Mouse (Mus musculus) forebrain, embryonic 13.5 days (tissue): Measurements from ENCODE around the gene St6galnac5. TPM values are rescaled to one million over a fixed set of nuclear protein-coding genes. Genes with fewer than 3 reads are reported as not detected.

Experiments
- ATAC-seq: fragments of 200-750 bp; cut with Nextera tagmentation; 2 replicates; pipeline ENCODE4 v1.8.0; 2017
- H3K27ac ChIP-seq: fragments of 300-500 bp; sonication (generic); 2 replicates; pipeline ENCODE4 v1.5.1; 2015; ENCODE audit warnings: inconsistent platforms, mild to moderate bottlenecking, moderate library complexity
- H3K27me3 ChIP-seq: fragments of 300-500 bp; sonication (generic); 2 replicates; pipeline ENCODE4 v1.6.1; 2015; ENCODE audit warnings: mild to moderate bottlenecking, inconsistent platforms
- H3K36me3 ChIP-seq: fragments of 300-500 bp; sonication (generic); 2 replicates; pipeline ENCODE4 v1.6.1; 2015; ENCODE audit warnings: mild to moderate bottlenecking, inconsistent platforms; ENCODE audit not compliant: poor library complexity, severe bottlenecking
- H3K4me1 ChIP-seq: fragments of 300-500 bp; sonication (generic); 2 replicates; pipeline ENCODE4 v1.6.1; 2015; ENCODE audit warnings: inconsistent platforms
- H3K4me2 ChIP-seq: fragments of 300-500 bp; sonication (generic); 2 replicates; pipeline ENCODE4 v1.6.1; 2015; ENCODE audit warnings: inconsistent platforms, mild to moderate bottlenecking, moderate library complexity
- H3K4me3 ChIP-seq: fragments of 300-500 bp; sonication (generic); 2 replicates; pipeline ENCODE4 v1.5.1; 2015; ENCODE audit warnings: mild to moderate bottlenecking, inconsistent platforms
- H3K9ac ChIP-seq: fragments of 300-500 bp; sonication (generic); 2 replicates; pipeline ENCODE4 v1.6.1; 2015; ENCODE audit warnings: mild to moderate bottlenecking, inconsistent platforms
- H3K9me3 ChIP-seq: fragments of 300-500 bp; sonication (generic); replicated peaks from 2 replicates; pipeline ENCODE4 v1.6.1; 2016; ENCODE audit warnings: inconsistent platforms
- WGBS: fragments of 180-500 bp; shearing (Covaris S2); methylation state at CpG from one replicate; pipeline ENCODE4 v1.1.7; 2015; 5-methylcytosine and 5-hydroxymethylcytosine counted together
- polyA plus RNA-seq: library from polyadenylated mRNA; unstranded; fragments of >200 nt; fragmentation: Nextera tagmentation; extraction: Ambion mirVana; gene quantifications from 2 replicates; pipeline ENCODE4 v1.2.1, GENCODE M21; 2015

The St6galnac5 gene
- polyA plus RNA-seq, 1 experiment from 2014 or later: 5.7 TPM

GRCm38 (mm10) chr3:152907683-152908082 is 74.4 kb downstream of the St6galnac5 start:
- Histone ChIP-seq H3K4me3 (no peak overlapping the region), H3K27ac (no peak overlapping the region), H3K4me1 (peaks cover 4% of the 10 kb centered on the region; the same call in 1 of the 2 replicates), H3K36me3 (no peaks in the 10 kb centered on the region), H3K9ac (no peak overlapping the region), H3K9me3 (no peaks in the 10 kb centered on the region), H3K4me2 (no peak overlapping the region), H3K27me3 (no peaks in the 10 kb centered on the region)
- no peak for ATAC-seq
- WGBS: 88% methylated on average over 5 of the region's 5 CpGs

DNA sequence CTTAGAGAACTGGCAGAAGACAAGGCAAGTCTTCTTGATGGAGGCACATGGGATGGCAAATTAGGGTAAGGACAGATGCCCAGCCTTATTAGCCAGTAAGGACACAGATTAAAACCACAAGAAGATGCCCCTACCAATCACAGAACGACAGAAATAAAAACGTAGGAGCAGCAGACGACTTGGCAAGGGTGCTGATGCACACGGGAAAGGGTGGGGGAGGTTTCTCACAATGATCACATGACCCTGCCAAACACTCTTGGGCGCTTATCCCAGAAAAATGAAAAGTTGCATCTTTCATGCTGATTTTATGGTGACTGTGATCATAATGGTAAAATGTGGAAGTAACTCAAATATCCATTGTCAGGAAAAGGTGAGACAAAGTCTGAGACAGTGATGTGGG is 75.0 kb downstream of the St6galnac5 start:
- WGBS: 76% methylated on average over 5 of the region's 5 CpGs
- peaks cover 4% of the 10 kb centered on the region; the same call in 1 of the 2 replicates for H3K4me1 ChIP-seq
- H3K4me2 ChIP-seq: no peak overlapping the region
- no peak for ATAC-seq
- no peak overlapping the region for H3K4me3 ChIP-seq
- no peaks in the 10 kb centered on the region for H3K36me3 ChIP-seq
- H3K27ac ChIP-seq: no peak overlapping the region
- no peaks in the 10 kb centered on the region for H3K9me3 ChIP-seq
- no peak overlapping the region for H3K9ac ChIP-seq
- no peaks in the 10 kb centered on the region for H3K27me3 ChIP-seq

- H3K4me1 ChIP-seq: peaks cover 4% of the 10 kb centered on the region; the same call in 1 of the 2 replicates
- H3K9me3 ChIP-seq: no peaks in the 10 kb centered on the region
- no peaks in the 10 kb centered on the region for H3K27me3 ChIP-seq
- H3K4me3 ChIP-seq: no peak overlapping the region
- no peaks in the 10 kb centered on the region for H3K36me3 ChIP-seq
- 59% methylated on average over 10 of the region's 10 CpGs for WGBS
- no peak overlapping the region for H3K27ac ChIP-seq
- 0 out of 2 replicates have a peak, but pooled peaks have one; percentile 19 for ATAC-seq
- H3K9ac ChIP-seq: no peak overlapping the region
- H3K4me2 ChIP-seq: no peak overlapping the region
Observed at GRCm38 (mm10) chr3:152905800-152906199, 76.2 kb downstream of the St6galnac5 start.

- no peak for ATAC-seq
- Histone ChIP-seq H3K9ac (no peak overlapping the region), H3K27me3 (no peaks in the 10 kb centered on the region), H3K27ac (no peak overlapping the region), H3K36me3 (no peaks in the 10 kb centered on the region), H3K4me1 (peaks cover 4% of the 10 kb centered on the region; the same call in 1 of the 2 replicates), H3K9me3 (no peaks in the 10 kb centered on the region), H3K4me3 (no peak overlapping the region), H3K4me2 (no peak overlapping the region)
- 93% methylated on average over 10 of the region's 10 CpGs for WGBS
Observed at GRCm38 (mm10) chr3:152905026-152905425, 77.0 kb downstream of the St6galnac5 start.

- no peaks in the 10 kb centered on the region for H3K27me3 ChIP-seq
- no peaks in the 10 kb centered on the region for H3K4me1 ChIP-seq
- H3K9me3 ChIP-seq: no peaks in the 10 kb centered on the region
- H3K27ac ChIP-seq: no peak overlapping the region
- H3K36me3 ChIP-seq: no peaks in the 10 kb centered on the region
- WGBS: 97% methylated on average over 9 of the region's 9 CpGs
- H3K4me2 ChIP-seq: no peak overlapping the region
- H3K4me3 ChIP-seq: no peak overlapping the region
- ATAC-seq: no peak
- no peak overlapping the region for H3K9ac ChIP-seq
Observed at GRCm38 (mm10) chr3:152898906-152899305, 83.1 kb downstream of the St6galnac5 start.

DNA sequence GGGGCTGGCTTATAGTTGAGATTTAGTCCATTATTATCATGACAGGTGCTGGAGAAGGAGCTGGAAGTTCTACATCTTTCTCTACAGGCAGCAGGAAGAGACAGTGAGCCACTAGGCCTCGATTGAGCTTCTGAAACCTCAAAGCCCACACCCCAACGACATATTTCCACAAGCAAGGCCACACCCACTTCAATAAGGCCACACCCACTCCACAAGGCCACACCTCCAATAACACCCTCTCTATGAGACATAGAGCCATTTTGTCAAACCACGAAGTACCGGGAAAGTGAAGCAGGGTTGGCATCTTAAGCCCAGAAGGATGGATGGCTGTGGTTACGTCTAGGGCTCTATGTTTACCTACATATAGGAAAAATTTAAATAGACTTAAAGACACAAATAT is 84.8 kb downstream of the St6galnac5 start:
- no peak overlapping the region for H3K27ac ChIP-seq

GRCm38 (mm10) chr3:152896111-152896510 is 85.9 kb downstream of the St6galnac5 start:
- H3K27me3 ChIP-seq: no peaks in the 10 kb centered on the region

More for the DNA sequence above, 84.8 kb downstream of the St6galnac5 start:
- 92% methylated on average over 5 of the region's 5 CpGs for WGBS
- H3K9ac ChIP-seq: no peak overlapping the region
- H3K4me2 ChIP-seq: no peak overlapping the region
- H3K4me1 ChIP-seq: no peaks in the 10 kb centered on the region
- H3K4me3 ChIP-seq: no peak overlapping the region
- ATAC-seq: no peak
- no peaks in the 10 kb centered on the region for H3K36me3 ChIP-seq
- H3K27me3 ChIP-seq: no peaks in the 10 kb centered on the region
- no peaks in the 10 kb centered on the region for H3K9me3 ChIP-seq

GRCm38 (mm10) chr3:152894935-152895334 is 87.1 kb downstream of the St6galnac5 start:
- H3K4me1 ChIP-seq: no peaks in the 10 kb centered on the region
- H3K27me3 ChIP-seq: no peaks in the 10 kb centered on the region
- H3K27ac ChIP-seq: no peak overlapping the region
- no peaks in the 10 kb centered on the region for H3K9me3 ChIP-seq
- H3K4me3 ChIP-seq: no peak overlapping the region
- ATAC-seq: no peak
- no peak overlapping the region for H3K4me2 ChIP-seq
- 74% methylated on average over 4 of the region's 4 CpGs for WGBS
- H3K9ac ChIP-seq: no peak overlapping the region
- no peaks in the 10 kb centered on the region for H3K36me3 ChIP-seq

More at GRCm38 (mm10) chr3:152896111-152896510, 85.9 kb downstream of the St6galnac5 start:
- Histone ChIP-seq H3K9me3 (no peaks in the 10 kb centered on the region), H3K4me3 (no peak overlapping the region), H3K4me2 (no peak overlapping the region), H3K27ac (no peak overlapping the region), H3K4me1 (no peaks in the 10 kb centered on the region), H3K36me3 (no peaks in the 10 kb centered on the region), H3K9ac (no peak overlapping the region)
- WGBS: 70% methylated on average over 3 of the region's 3 CpGs
- ATAC-seq: no peak

GRCm38 (mm10) chr3:152888116-152888515 is 93.9 kb downstream of the St6galnac5 start:
- no peak overlapping the region for H3K4me3 ChIP-seq
- 69% methylated on average over 7 of the region's 7 CpGs for WGBS
- no peaks in the 10 kb centered on the region for H3K9me3 ChIP-seq
- H3K4me1 ChIP-seq: peaks cover 16% of the 10 kb centered on the region
- no peak overlapping the region for H3K27ac ChIP-seq
- H3K4me2 ChIP-seq: no peak overlapping the region
- no peaks in the 10 kb centered on the region for H3K36me3 ChIP-seq
- H3K9ac ChIP-seq: no peak overlapping the region
- ATAC-seq: no peak
- no peaks in the 10 kb centered on the region for H3K27me3 ChIP-seq

GRCm38 (mm10) chr3:152886749-152887148 is 95.3 kb downstream of the St6galnac5 start:
- H3K27ac ChIP-seq: no peak overlapping the region
- no peaks in the 10 kb centered on the region for H3K27me3 ChIP-seq
- no peaks in the 10 kb centered on the region for H3K36me3 ChIP-seq
- no peaks in the 10 kb centered on the region for H3K9me3 ChIP-seq
- H3K4me1 ChIP-seq: peaks cover 21% of the 10 kb centered on the region
- no peak overlapping the region for H3K4me3 ChIP-seq
- ATAC-seq: no peak
- no peak overlapping the region for H3K9ac ChIP-seq
- no peak overlapping the region for H3K4me2 ChIP-seq

DNA sequence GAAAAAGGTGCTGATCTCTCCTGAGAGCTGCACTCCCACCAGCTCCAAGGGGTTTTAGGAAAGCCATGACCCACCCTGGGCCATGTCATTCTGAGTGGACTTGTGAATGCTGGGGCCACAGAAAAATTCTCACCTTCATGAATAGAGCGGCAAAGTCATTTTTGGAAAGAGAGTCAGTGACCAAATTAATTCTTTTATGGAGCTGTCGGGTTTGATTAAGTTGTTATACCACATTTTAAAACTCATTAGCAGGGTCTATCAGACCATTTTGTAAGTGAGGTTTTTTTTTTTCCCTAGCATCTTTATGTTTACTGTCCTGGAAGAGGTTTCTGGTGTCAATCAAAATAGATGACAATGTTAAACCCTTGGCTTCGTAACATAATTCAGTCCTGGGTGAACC is 98.5 kb downstream of the St6galnac5 start:
- no peak overlapping the region for H3K9ac ChIP-seq
- no peaks in the 10 kb centered on the region for H3K27me3 ChIP-seq
- H3K4me1 ChIP-seq: peaks cover 21% of the 10 kb centered on the region
- no peak overlapping the region for H3K4me2 ChIP-seq
- no peaks in the 10 kb centered on the region for H3K36me3 ChIP-seq
- no peak overlapping the region for H3K27ac ChIP-seq
- no peaks in the 10 kb centered on the region for H3K9me3 ChIP-seq
- H3K4me3 ChIP-seq: no peak overlapping the region
- 71% methylated on average over 3 of the region's 3 CpGs for WGBS
- ATAC-seq: no peak

GRCm38 (mm10) chr3:152881706-152882105 is 100.3 kb downstream of the St6galnac5 start:
- ATAC-seq: no peak
- H3K4me2 ChIP-seq: no peak overlapping the region
- no peak overlapping the region for H3K9ac ChIP-seq
- no peak overlapping the region for H3K27ac ChIP-seq
- no peaks in the 10 kb centered on the region for H3K36me3 ChIP-seq
- no peak overlapping the region for H3K4me3 ChIP-seq
- no peaks in the 10 kb centered on the region for H3K9me3 ChIP-seq
- no peaks in the 10 kb centered on the region for H3K27me3 ChIP-seq
- 85% methylated on average over 4 of the region's 4 CpGs for WGBS
- H3K4me1 ChIP-seq: peaks cover 16% of the 10 kb centered on the region

- Histone ChIP-seq H3K4me2 (no peak overlapping the region), H3K4me1 (peaks cover 16% of the 10 kb centered on the region), H3K9me3 (no peaks in the 10 kb centered on the region), H3K36me3 (no peaks in the 10 kb centered on the region), H3K9ac (no peak overlapping the region), H3K4me3 (no peak overlapping the region), H3K27me3 (no peaks in the 10 kb centered on the region), H3K27ac (no peak overlapping the region)
- 63% methylated on average over 15 of the region's 15 CpGs for WGBS
- no peak for ATAC-seq
Observed at GRCm38 (mm10) chr3:152880121-152880835, 101.8 kb downstream of the St6galnac5 start.
